Comparison of ENCODE assay signal across 8 mouse cellular contexts in genomic region chr12:51377888-51378190, GRCm38 (mm10). TPM values are rescaled to one million over a fixed set of nuclear protein-coding genes. Genes with fewer than 3 reads are reported as not detected.
A peak's percentile ranks its signal among the peaks of the same experiment; 100 is the strongest.
DNase-seq lines count a peak whose midpoint lies in the region; ATAC-seq and TF ChIP-seq lines count a peak whose summit lies in the region.

No protein-coding gene starts in this region.

- H3K4me1 ChIP-seq in heart, embryonic 15.5 days (replicated peaks), result 0 out of 2 replicates have a peak, but pooled peaks cover 2% of the 10 kb centered on the region
- H3K4me1 ChIP-seq in G1E (ENCODE audit: insufficient read depth, low read depth, low read length), result peaks cover 9% of the 10 kb centered on the region
- no peaks in the 10 kb centered on the region for H3K4me1 ChIP-seq in hindbrain, embryonic 11.5 days (replicated peaks; ENCODE audit: control insufficient read depth, insufficient read depth, low read length)
- H3K4me1 ChIP-seq in midbrain, embryonic 10.5 days, result peaks cover 6% of the 10 kb centered on the region; the same call in 1 of the 2 replicates

- peak overlapping the region; percentile 67 for H3K4me2 ChIP-seq in heart, embryonic 15.5 days
- H3K4me2 ChIP-seq in hindbrain, embryonic 11.5 days (replicated peaks; ENCODE audit: low read depth, low read length), result peak overlapping the region; percentile 52

- peak overlapping the region; percentile 88 for H3K27ac ChIP-seq in heart, embryonic 15.5 days
- H3K27ac ChIP-seq in hindbrain, embryonic 11.5 days (ENCODE audit: low read depth, low read length), result peak overlapping the region; percentile 72; the same call in 1 of the 2 replicates
- H3K27ac ChIP-seq in midbrain, embryonic 10.5 days (replicated peaks), result peak overlapping the region; percentile 92

- H3K27me3 ChIP-seq in heart, embryonic 15.5 days, result no peaks in the 10 kb centered on the region
- no peaks in the 10 kb centered on the region for H3K27me3 ChIP-seq in G1E (ENCODE audit: insufficient read depth, low read length)
- no peaks in the 10 kb centered on the region for H3K27me3 ChIP-seq in hindbrain, embryonic 11.5 days (ENCODE audit: control insufficient read depth, insufficient read depth, low read length)
- H3K27me3 ChIP-seq in midbrain, embryonic 10.5 days (ENCODE audit: low read depth, poor library complexity, severe bottlenecking), result no peaks in the 10 kb centered on the region

- H3K36me3 ChIP-seq in heart, embryonic 15.5 days, result peaks cover 15% of the 10 kb centered on the region
- peaks cover 48% of the 10 kb centered on the region for H3K36me3 ChIP-seq in G1E (replicated peaks)
- H3K36me3 ChIP-seq in hindbrain, embryonic 11.5 days (ENCODE audit: control insufficient read depth, insufficient read depth, low read length), result no peaks in the 10 kb centered on the region
- peaks cover 37% of the 10 kb centered on the region for H3K36me3 ChIP-seq in midbrain, embryonic 10.5 days

- peak overlapping the region; percentile 92 for H3K4me3 ChIP-seq in heart, embryonic 15.5 days
- H3K4me3 ChIP-seq in G1E (ENCODE audit: low read depth, low read length), result peak overlapping the region; percentile 89
- H3K4me3 ChIP-seq in hindbrain, embryonic 11.5 days (ENCODE audit: low read depth, low read length), result peak overlapping the region; percentile 71
- H3K4me3 ChIP-seq in midbrain, embryonic 10.5 days, result peak overlapping the region; percentile 79

- H3K9ac ChIP-seq in heart, embryonic 15.5 days, result peak overlapping the region; percentile 86
- peak overlapping the region; percentile 88 for H3K9ac ChIP-seq in hindbrain, embryonic 11.5 days (ENCODE audit: low read depth, low read length)

- no peaks in the 10 kb centered on the region for H3K9me3 ChIP-seq in heart, embryonic 15.5 days (replicated peaks)
- H3K9me3 ChIP-seq in G1E (replicated peaks), result no peaks in the 10 kb centered on the region
- no peaks in the 10 kb centered on the region for H3K9me3 ChIP-seq in hindbrain, embryonic 11.5 days (ENCODE audit: control insufficient read depth, low read length)
- H3K9me3 ChIP-seq in midbrain, embryonic 10.5 days (replicated peaks), result no peaks in the 10 kb centered on the region

- intact Hi-C loops in left cerebral cortex, postnatal 25 days (cut with DNase I), result loop anchor here (1.0 to 10.0 kb wide), 2 partner anchors 30 to 2003 kb away; partner anchors contain the start of gene G2e3

- 12% methylated on average over 6 of the region's 6 CpGs for WGBS in heart, embryonic 15.5 days
- 19% methylated on average over 6 of the region's 6 CpGs for WGBS in hindbrain, embryonic 11.5 days
- 24% methylated on average over 6 of the region's 6 CpGs for WGBS in midbrain, embryonic 10.5 days

- no peak for DNase-seq in heart, adult 8-10 months (ENCODE audit: low spot score)
- no peak for DNase-seq in G1E (ENCODE audit: low spot score)
- no peak for DNase-seq in hindbrain, embryonic 11.5 days (ENCODE audit: low spot score)
- DNase-seq in midbrain, embryonic 10.5 days (ENCODE audit: low spot score), result no peak
- no peak for DNase-seq in left cerebral cortex, postnatal 25 days (ENCODE audit: low spot score in 2 of 2)
- DNase-seq in yolk sac, embryonic 10.5 days (ENCODE audit: low spot score), result no peak
- no peak for DNase-seq in right cerebral cortex, postnatal 36 days (ENCODE audit: low spot score in 2 of 2)

- ATAC-seq in heart, embryonic 15.5 days (replicated peaks; ENCODE audit: insufficient number of reproducible peaks, insufficient read depth, low FRiP score, low read depth), result no peak
- no peak for ATAC-seq in G1E (ENCODE audit: extremely low read depth, insufficient number of reproducible peaks, low FRiP score, poor library complexity, severe bottlenecking)
- no peak for ATAC-seq in hindbrain, embryonic 11.5 days (ENCODE audit: low FRiP score)

- TF ChIP-seq CTCF in G1E (IDR thresholded peaks at IDR 0.05; ENCODE audit: low read depth, low read length), result no peak

RNA-seq across cellular contexts. Expression of gene Scfd1, which starts 0.5 kb away (rescaled TPM):
- polyA plus RNA-seq in heart, embryonic 15.5 days (2015; fragmentation: Nextera tagmentation; extraction: Ambion mirVana), result 56.4 and 56.9 TPM in 2 replicates
- 10 to 100 TPM; 22.2 to 25.6 (median 22.6) TPM for total RNA-seq in heart, adult 8-10 months (2022)
- total RNA-seq in G1E (2014; fragmentation: Nextera tagmentation) (115 and 120 TPM in 2 replicates), G1E (2017) (130 and 136 TPM in 2 replicates)
- polyA plus RNA-seq in G1E (2012), result 1.9 and 2.7 TPM in 2 replicates
- polyA plus RNA-seq in hindbrain, embryonic 11.5 days (2014; fragmentation: Nextera tagmentation; extraction: Ambion mirVana), result 78.1 and 79.5 TPM in 2 replicates
- 65.2 and 70.0 TPM in 2 replicates for polyA plus RNA-seq in midbrain, embryonic 10.5 days (2016; fragmentation: Nextera tagmentation; extraction: Ambion mirVana)
- 10 to 100 TPM; 38.1 to 40.7 TPM for total RNA-seq in left cerebral cortex, postnatal 25 days (2021)

RNA-seq across cellular contexts. Expression of gene G2e3, which starts 30.0 kb away (rescaled TPM):
- polyA plus RNA-seq in heart, embryonic 15.5 days (2015; fragmentation: Nextera tagmentation; extraction: Ambion mirVana), result 17.7 and 18.7 TPM in 2 replicates
- total RNA-seq in heart, adult 8-10 months (2022), result 1 to 10 TPM; 1.9 to 2.6 (median 2.3) TPM
- total RNA-seq in G1E (2014; fragmentation: Nextera tagmentation) (109 and 114 TPM in 2 replicates), G1E (2017) (48.1 and 50.5 TPM in 2 replicates)
- 4.1 and 6.3 TPM in 2 replicates for polyA plus RNA-seq in G1E (2012)
- 41.7 and 42.8 TPM in 2 replicates for polyA plus RNA-seq in hindbrain, embryonic 11.5 days (2014; fragmentation: Nextera tagmentation; extraction: Ambion mirVana)
- 45.5 and 48.1 TPM in 2 replicates for polyA plus RNA-seq in midbrain, embryonic 10.5 days (2016; fragmentation: Nextera tagmentation; extraction: Ambion mirVana)
- 1 to 10 TPM; 9.0 to 9.4 TPM for total RNA-seq in left cerebral cortex, postnatal 25 days (2021)

Comparison
In these comparisons a context has a peak if more than half of its experiments do, and no peak if none do; other contexts are left out.
1. RNA of gene Scfd1, which starts 0.5 kb away (polyA plus RNA-seq): 78.1 to 79.5 TPM in hindbrain, embryonic 11.5 days, 65.2 to 70.0 TPM in midbrain, embryonic 10.5 days and 56.4 to 56.9 TPM in heart, embryonic 15.5 days; 1.9 to 2.7 TPM in G1E; every median in the first group is over 10 times any median in the second.
2. Peak in every context shown above with its lines, with median percentiles within 50 percentile points of each other: H3K27ac ChIP-seq and H3K4me3 ChIP-seq.